Mouse (Mus musculus): Measurements from ENCODE around the gene Pigc.
A peak's percentile ranks its signal among the peaks of the same experiment; 100 is the strongest.

Pigc gene

DNA sequence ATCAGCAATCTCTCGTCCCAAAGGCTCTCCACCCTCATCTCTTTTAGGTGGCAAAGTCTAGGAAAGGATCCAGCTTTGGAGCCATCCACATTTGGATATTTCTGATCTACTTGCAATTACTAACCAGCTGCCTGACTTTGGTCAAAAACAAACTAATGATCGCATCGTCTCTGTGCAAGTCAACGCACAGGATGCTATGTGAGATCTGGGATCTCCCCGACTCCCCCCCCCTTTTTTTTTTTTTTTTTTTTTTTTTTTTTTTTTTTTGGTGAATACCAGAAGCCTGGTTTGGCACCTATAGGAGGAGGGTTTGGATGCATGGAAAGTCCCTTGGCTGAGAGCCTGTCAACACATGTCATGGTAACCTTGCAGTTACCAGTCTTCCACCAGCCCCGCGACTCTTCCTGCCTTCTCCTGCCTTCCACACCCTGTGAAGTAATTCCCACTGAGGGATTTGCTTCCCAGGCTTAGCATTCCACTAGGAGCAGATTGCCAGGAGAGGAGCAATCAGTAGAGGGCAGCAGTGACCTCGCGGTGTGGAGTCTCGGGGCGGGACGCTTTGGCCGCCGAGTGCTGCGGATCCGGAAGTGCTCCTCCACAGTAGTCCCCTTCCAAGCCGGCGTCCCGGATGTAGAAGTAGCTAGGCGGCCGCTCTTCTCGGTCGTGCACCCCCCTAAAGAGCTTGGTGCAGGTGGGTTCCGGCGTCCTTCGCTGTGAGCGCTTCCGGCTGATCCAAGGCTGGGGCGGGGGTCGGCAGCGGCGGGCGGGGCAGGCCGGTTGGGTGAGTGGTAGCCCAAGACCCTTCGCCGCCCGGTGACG lies at the start of gene Pigc:
Gene Pigc (plus strand): TSS at position 598 of the 819 bp plus-strand sequence.
- peak; percentile 99 for DNase-seq (ENCODE audit: low read depth, low spot score)

DNA sequence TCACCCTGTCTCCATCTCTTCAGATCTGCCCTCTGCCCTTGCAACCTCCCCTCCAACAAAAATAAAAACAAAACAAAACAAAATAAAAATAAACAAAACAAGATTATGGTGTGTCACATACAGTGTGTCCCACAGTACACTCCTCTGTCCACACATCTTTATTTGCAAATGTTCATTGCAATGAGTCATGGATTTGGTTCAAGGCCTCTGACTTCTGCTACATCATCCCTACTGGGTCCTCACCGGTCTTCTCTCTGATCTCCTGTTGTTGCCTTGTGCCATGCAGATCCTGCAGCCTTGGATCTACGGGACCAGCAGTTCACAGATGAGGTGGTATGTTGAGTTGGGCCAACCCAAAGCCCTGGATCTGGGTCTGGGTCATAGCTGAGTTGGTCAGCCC lies 49.4 kb upstream of the Pigc start:
- DNase-seq (ENCODE audit: low read depth, low spot score): no peak

DNA sequence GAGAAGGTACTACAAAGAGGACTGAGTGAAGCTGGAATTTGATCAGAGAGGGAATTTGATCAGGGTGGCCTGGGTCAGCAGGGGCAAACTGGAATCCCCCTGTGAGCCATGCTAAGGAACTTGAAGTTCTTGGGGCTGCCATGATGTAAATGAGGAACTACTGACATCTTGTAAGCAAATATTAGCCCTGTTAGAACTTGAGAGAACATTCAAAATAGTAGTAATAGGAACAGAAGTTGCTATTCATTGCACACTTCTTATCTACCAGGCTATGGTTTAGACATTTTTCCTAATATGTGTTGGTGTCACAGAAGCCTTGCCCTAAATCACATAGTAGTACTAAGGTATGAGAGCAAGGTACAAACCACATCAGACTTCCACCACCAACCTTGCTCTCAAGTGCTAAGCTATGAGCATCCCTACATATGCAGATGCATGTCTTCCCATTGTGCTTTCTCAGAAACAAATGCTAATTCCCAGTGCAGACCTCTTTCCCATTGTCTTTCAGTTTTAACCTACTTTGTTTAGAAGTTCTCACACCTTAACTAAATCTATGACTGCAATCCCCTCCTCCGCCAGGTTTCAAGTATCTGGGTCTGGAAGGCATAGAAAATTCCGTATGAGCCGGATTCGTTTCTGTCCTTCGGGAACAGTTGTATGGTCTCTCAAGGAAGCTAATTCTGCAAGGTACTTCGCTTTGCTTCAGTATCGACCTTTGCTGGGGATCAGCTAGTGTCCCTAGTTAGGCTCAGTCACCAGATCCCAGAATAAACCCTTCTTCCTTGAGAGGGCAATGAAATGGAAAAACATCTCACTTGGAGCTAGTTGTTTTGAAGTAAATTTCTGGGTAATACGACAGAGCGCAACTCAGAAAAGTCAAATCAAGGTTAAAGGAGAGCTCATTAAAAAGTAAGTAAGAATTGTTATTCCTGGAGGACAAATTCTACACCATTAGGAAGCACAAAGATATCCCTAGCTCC lies 48.2 kb upstream of the Pigc start:
- DNase-seq (ENCODE audit: low read depth, low spot score): peak; percentile 59

DNA sequence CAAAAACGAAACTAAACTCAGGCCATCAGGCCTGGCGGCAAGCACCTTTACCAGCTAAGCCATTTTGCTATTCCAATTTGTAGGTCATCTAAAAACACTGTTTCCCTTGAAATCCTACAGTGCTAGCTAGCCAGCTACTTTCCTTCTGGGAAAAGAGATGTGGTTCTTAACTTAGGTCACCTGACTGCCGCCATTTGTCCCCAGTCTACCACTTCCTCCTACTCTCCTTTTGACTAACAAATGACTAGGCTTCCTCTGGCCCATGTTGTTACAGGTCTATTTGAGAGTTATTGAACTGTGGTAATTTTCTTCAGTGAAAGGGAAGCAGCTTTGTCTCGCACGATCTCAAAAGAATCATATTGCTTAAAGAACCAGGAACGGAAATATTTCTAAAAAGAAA lies 47.1 kb upstream of the Pigc start:
- no peak for DNase-seq (ENCODE audit: low read depth, low spot score)

DNA sequence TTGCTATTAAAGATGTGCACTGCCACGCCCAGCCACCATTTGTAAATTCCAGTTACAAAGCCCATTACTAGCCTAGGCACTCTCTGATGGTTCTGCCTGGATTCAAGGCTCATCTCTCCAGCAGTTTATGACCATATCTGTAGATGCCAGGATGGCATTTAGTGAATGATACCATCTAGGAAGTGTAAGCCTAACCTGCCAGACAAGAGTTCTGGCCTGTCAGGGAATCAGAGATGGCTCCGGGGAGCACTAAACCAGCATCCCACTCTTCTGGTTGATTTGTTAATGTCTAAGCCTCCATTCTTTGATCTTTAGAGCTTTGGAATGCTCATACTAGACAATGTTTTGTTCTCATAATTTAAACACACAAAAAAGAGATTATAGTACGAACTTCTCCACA lies 44.7 kb upstream of the Pigc start:
- DNase-seq (ENCODE audit: low read depth, low spot score): no peak

DNA sequence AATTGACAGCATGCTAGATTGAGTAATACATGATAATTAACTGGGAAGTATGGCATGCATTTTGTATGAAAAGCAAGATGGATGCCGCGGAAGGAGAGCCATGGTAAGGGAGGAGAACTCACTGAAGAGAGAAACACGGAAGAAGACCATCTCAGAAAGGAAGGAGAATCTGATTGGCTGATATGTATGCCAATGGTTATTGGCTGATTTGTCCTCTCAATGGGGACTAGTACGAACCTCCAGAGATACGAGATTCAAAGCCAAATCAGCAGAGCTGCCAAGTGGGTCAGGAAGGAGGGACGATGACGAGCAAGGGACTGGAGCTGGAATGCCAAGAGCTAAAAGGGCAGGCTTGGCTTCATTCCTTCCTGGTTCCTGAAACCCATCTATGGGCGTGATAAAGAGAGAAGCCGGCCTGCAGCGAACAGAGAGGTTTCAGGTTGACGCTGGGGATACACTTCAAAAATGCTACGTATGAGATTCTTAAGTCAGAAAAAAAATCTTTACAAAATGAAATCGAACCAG lies 43.6 kb upstream of the Pigc start:
- no peak for DNase-seq (ENCODE audit: low read depth, low spot score)

DNA sequence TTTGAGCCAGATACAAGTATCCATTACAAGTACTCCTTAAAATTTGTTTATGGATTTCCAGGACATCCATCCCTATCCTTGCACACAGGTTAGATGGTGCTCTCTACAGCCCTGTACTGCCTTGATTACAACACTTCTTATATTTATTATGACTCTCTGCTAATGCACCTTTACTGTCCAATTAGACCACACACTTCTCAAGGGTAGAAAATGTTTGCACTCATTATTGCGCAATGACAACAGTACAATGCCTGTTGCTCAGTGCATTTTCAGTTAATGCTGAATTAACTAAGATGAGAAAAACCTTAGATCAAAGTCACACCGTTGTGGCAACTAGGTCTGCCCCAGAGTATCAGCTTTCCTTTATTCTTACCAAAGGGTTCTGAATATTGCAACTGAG lies 41.0 kb upstream of the Pigc start:
- DNase-seq (ENCODE audit: low read depth, low spot score): no peak

DNA sequence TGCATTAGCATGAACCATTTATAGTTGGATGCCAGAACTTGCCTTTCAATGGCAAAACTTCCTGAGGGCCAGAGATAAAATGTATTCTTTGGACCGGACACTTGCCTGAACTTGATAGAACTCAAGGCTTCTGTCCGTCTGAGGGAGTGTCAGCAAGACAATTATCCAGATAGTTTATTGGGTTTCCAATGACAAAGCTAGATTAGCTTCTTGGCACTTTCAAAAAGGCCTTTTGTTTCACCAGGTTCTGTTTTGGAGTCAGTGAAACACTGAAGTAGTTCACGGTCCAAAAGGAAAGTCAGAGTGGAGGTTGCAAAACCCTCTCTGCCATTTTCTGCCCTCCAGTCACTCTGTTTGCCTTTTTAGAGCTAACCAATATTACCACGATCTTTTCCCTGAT lies 37.7 kb upstream of the Pigc start:
- DNase-seq (ENCODE audit: low read depth, low spot score): no peak

DNA sequence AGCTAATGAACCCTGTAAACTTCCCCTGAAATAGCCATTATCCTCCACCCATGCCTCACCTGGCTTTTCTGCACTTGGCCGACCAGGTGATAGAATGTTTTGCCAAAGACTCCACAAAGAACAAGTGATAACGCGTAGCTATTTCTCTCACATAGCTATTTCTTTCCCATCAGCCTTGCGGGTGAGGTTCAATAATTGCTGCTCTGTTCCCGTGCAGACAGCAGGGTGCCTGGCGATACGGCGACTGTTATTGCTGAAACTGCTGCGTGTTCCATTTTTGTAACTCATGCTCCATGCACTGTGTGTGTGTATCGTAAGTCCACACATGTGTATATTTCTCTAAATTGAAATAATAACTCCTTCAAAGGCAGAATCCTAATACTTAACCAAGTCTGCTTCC lies 37.2 kb upstream of the Pigc start:
- DNase-seq (ENCODE audit: low read depth, low spot score): no peak

DNA sequence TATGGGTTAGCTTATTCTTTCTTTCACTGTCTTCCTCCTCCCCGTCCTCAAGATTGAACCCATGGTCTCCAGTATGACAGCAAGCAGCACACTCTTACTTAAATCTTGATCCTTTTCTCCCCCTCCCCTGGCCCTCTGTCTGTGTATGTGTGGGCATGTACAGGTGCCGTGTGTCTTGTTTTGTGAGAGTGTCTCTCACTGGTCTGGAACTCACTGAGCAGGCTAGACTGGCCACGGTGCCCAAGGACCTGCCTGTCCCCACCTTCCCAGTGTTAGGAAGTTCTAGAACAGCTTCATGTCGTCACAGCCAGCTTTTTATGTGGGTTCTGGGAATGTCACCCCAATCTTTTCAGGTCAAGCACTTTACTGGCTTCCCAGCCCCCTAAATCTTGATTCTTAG lies 36.7 kb upstream of the Pigc start:
- DNase-seq (ENCODE audit: low read depth, low spot score): no peak

DNA sequence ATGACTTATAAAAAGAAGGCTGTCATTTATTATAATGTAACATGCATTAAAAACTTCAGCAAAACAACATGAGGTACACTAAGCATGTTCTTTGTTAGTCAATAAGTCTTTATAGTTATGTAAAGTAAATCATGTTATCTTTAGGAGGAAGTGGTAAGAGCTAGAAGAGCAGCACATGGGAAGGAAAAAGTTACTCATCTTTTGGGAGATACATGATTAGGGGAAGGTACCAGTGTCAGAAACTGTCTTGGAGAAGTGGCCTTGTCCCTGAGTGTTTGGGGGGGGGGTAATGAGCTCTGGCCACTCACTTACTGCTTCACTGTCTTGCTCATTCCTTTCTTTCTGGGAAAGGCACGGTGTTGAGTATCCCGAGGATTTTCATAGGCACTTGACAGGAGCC lies 26.9 kb upstream of the Pigc start:
- no peak for DNase-seq (ENCODE audit: low read depth, low spot score)

DNA sequence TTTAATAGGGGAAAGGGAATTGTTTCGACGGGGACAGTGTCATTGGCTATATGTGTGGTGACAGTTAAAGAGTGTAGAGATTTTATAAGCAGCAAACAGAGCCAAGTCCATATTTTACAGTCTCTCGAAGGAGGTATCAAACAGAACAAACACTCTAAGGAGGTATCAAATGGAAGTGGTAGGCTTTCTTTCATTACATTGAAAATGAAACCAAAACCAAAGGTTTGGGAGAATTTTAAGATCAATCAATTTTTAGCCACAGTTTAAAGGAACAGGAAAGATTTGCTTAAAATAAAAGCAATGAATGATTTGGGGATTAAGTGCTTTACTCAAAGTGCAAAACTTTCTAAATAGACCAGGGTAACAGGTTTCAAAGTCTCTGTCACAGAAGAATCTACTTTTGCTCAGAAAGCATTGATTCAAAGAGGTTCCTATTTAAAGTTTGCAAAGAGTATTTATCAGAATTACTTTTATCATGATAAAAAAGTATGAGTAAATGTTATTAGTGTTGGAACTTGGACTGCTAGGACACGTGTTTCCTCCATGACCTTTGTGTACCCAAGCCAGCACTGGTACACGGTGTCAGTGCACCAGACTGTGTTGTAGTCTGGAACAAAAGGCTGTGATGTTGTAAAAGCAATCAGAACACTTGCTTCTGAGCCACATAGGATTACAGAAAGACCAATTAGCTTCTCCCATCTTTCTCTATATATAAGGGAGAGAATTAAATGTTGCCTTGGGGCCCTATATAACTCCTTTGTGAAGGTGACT lies 17.8 kb upstream of the Pigc start:
- no peak for DNase-seq (ENCODE audit: low read depth, low spot score)

DNA sequence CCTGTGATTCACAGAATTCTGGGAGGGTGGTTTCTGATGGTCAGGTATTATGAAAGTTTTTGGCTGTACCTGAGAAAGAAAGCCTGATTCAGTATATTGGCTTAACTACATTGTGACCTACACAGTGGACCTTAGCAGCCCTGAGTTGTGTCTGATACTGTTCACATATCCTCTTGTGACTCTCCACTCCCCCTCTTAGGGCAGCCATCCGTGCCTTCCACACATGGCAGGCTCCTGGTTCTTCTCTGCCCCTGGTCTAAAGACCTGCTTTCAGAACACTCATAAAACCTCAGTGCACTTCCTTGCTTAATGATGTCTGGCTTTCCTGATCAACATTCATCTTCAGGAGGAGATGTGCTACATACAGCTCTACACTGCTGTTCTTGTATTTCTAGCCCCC lies 16.4 kb upstream of the Pigc start:
- no peak for DNase-seq (ENCODE audit: low read depth, low spot score)

DNA sequence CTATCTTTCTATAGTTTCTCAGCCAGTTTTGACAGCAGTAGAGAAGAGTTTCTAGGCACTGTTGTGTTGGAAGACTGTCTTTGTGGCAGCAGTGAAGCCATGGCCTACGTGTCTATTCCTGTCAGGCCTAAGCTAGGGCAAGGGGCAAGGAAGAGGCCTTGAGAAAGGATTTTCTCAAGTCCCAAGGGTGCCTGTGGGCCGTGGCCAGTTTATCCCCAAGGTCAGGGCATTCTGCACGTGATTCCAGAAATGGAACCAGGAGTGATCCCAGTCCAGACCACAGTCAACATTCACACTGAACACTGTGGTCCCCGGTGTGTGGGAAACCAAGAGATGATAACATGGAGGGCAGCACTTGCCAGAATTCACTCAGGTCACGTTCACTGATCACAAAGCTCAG lies 13.1 kb upstream of the Pigc start:
- DNase-seq (ENCODE audit: low read depth, low spot score): no peak

DNA sequence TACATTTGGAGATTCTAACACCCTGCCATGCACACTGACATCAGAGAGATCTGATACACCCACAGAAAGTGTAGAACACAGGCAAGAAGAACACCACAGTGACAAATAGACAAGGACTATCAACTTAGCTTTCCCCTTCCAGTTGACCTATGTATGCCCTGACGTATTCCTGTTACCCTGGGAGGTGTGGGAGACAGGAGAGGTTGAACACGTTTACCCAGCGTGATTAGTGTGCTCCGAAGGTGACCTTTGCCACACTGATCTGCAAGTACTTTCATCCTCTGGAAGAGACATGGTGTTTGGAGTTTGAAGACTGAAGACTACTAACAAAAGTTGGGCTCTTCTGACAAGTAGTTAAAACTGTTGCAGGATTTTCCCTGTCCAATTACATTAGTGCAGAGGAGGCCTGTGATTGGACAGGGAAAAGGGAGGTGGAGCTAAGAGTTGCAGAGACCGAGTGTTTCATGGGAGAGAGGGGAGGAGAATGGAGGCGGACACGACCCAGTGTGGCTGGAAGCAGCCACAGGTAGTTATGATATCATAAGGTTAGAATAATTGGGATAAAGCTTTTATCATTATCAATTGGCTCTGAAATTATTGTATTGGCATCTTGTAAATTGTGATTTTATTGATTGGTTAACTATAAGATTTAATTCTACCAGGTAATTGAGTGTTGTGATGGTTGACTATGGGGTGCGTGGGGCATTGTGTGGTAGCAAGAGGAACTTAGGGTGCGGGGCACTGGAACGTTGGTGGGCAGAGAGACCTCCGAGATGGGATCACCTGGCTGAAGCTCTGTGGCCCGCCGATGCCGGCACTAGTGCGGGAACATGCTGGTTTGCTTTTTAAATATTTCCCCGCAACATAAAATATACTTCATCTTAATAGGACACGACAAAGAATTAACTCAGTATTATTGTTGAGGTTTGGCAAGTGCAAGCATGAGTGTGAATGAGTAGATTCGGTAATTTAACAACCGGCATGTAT lies 10.7 kb upstream of the Pigc start:
- no peak for DNase-seq (ENCODE audit: low read depth, low spot score)

DNA sequence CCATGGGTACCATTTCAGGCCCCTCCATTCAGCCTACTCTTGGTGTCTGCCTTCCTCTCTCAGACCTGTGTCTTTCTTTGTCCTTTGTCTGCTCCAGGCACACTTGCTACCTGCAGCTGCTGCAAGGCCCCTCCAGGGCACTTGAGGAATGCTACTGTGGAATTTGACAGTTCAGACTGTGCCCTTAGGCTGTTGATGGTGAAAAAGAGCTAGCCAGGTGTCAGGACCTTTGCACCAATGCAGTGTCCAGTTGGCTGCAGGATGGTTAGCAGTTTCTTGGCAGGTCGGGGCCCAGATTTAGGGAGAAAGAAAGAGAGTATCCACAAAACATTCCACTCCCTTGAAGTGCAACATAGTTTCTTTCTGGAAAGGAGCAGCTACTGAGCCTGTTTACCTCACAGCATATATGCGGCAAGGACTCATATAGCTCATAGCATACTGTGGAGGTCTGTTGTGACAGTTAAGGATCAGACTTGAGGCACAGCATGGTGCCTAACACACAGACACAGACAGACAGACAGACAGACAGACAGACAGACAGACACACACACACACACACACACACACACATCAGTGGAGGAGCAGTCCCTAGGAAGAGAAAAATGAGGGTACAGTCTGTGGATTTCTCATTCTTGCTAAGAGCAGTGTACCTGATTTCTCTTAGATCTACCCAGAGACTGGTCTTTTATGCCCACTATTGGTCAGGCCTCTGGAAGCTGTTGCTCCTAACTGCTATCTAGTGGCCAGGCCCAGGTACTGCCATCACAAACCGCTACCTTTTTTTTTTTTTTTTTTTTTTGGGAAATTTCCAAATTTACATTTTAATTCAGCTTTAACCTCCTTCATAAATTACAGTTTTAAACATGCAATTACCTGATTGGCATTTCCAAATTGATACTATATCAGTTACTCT lies 6.3 kb upstream of the Pigc start:
- DNase-seq (ENCODE audit: low read depth, low spot score): peak; percentile 69

DNA sequence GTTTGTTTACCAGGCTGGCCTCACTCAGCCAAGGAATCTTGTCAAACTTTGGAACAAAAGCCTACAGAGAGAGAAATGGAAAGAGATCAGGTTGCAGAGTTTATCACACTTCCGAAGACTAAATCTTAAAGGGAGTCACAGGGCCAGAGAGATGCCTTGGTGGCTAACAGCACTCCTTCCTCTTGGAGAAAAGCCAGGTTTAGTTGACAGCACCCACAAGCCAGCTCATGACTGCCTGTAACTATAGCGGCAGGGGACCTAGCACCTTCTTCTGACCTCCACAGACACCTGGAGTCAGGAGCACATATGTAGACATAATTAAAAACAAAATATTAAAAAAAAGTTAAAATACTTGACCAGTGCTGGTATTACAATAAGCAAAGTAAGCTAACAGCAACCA lies 1.1 kb upstream of the Pigc start:
- DNase-seq (ENCODE audit: low read depth, low spot score): no peak

DNA sequence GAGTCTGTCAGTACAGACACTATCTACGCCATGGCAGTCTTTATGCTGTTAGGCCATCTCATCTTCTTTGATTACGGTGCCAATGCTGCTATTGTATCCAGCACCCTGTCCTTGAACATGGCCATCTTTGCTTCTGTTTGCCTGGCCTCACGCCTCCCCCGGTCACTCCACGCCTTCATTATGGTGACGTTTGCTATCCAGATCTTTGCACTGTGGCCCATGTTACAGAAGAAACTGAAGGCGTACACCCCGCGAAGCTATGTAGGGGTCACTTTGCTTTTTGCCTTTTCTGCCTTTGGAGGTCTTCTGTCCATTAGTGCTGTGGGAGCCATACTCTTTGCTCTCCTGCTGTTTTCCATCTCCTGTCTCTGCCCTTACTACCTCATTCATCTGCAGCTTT lies 1.9 kb downstream of the Pigc start:
- DNase-seq (ENCODE audit: low read depth, low spot score): no peak

DNA sequence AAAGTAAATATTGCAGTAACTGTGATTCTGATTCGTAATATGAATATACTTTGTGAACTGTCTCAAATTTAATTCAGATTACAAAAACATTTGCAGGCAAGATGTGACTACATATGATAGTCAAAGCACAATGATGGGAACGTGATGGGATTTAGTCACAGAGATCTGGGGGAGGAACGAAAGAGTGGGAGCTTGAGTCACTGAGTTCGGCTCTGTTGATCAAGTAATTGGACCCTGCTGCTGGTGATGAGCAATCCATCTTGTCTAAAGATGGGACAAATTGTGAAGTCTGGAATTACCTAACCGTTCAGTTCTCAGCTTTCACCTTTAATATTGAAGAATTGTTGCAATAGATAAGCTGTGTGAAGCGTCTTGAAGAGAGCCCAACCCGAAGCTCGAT lies 3.2 kb downstream of the Pigc start:
- DNase-seq (ENCODE audit: low read depth, low spot score): no peak

All from ES-CJ7 (cell line).